Mouse (Mus musculus) right cerebral cortex, postnatal 14 days (tissue): ENCODE measurements around the gene Mogs.

Source experiments
- DNase-seq: peaks from one replicate; pipeline ENCODE4 v3.0.0; 2022

The Mogs gene

DNA sequence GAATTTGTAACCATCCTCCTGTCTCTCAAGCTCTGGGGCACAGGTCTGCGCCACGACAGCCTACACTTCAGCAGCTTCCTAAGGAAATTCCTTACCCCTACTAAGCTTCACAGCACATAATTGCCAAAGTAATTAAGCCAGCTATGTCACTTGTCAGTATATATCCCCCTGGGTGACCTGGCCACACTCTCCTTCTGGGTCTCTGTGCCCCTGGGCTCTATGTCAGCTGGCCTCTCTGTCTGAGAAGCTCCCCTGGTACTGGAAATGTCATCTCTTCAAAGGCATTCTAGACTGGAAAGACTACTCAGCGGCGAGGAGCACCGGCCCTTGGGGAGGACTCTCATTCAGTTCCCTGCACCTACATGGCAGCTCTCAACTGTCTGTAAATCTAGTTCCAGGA, 7.7 kb downstream of the Mogs start:
- no peak for DNase-seq

DNA sequence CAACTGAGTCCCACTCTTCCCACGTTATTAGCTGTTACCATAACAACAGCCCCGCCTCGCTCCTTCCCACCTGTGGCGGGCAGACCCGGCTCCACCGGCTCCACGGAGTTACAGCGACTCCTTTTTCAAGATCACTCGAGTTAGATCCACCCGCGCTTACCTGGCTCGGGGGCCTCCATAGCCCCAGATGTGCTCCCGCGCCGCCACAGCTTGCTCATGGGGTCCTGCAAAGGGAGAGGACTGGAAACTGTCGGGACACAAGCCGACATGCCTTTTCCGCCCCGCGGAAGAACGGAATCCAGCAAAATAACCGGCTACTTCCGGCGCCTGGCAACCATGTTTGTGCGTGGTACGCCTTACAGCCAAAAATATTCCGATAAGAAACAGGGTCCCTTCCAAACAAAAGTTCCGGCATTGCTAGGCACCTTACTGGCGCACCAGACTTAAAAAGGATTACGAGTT, 9.6 kb downstream of the Mogs start:
- peak; percentile 85 for DNase-seq

GRCm38 (mm10) chr6:83125331-83125730, 10.0 kb downstream of the Mogs start, which contains the start of gene Ino80b:
Gene Ino80b, minus strand, starts transcription at chr6:83125431.
- DNase-seq: no peak

DNA sequence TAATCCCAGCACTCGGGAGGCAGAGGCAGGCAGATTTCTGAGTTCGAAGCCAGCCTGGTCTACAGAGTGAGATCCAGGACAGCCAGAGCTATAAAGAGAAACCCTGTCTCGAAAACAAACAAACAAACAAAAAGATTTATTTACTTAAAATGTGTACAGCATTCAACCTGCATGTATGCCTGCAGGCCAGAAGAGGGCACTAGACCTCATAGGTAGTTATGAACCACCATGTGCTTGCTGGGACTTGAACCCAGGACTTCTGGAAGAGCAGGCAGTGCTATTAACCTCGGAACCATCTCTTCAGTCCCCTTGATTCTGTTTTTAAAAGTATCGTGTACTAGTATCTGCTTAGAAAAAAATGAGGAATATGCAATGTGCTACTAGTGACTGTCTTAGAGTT, 12.1 kb downstream of the Mogs start:
- no peak for DNase-seq

DNA sequence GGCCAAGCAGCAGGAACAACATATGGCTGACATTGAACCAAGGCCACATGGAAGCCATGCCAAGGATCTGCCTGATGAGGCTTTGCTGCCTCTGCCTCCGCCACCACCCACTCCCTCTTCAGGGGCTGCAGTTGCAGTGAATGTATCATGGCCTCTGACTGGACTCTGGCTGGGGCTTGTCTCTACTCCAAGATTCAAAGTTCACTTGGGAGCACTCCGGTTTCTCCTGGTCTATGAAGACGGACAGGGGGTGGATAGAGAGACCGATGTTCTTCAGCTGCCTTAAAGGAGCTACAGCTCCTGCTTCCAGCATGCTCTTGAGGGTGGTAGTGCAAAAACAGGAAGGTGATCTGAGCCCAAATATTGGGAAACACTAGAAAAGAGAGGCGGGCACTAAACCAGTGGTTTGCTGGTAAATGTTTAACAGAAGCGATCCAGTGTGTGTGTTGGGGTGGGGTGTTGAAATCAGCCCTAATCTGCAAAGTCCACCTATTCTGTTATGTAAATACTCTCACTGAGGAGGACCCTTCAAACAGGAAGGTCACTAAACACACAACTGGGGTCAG, 16.3 kb downstream of the Mogs start:
- no peak for DNase-seq

DNA sequence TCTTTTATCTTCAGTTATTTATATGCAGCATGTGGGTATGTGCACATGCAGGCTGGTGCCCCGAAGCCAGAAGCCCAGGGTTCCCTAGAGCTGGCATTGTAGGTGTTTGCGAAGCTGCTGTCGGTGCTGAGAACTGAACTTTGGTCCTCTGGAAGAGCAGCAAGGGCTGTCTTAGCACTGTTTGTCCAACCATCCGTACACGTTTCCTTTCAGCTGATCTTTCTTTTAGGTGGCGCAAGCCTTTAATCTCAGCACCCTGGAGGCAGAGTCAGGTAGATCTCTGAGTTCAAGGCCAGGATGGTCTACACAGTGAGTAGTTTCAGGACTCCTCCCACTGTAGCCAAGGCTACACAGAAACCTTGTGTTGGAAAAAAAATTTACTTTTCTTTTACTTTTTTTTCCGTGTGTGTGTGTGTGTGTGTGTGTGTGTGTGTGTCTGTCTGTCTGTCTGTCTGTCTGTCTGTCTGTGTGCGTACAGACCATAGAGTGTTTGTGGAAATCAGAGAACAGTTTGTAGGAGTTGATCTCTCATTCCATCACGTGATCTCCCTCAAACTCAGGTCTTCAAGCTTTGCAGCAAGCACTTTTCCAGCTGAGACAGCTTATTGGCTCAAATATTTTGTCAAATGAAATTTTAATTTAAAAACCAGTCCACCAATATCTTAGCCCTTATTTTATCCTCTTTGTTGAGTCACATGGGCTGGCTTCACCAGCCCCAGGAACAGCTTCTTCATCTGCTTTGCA, 17.1 kb downstream of the Mogs start:
- DNase-seq: no peak

GRCm38 (mm10) chr6:83134226-83134625, 18.9 kb downstream of the Mogs start:
- no peak for DNase-seq

DNA sequence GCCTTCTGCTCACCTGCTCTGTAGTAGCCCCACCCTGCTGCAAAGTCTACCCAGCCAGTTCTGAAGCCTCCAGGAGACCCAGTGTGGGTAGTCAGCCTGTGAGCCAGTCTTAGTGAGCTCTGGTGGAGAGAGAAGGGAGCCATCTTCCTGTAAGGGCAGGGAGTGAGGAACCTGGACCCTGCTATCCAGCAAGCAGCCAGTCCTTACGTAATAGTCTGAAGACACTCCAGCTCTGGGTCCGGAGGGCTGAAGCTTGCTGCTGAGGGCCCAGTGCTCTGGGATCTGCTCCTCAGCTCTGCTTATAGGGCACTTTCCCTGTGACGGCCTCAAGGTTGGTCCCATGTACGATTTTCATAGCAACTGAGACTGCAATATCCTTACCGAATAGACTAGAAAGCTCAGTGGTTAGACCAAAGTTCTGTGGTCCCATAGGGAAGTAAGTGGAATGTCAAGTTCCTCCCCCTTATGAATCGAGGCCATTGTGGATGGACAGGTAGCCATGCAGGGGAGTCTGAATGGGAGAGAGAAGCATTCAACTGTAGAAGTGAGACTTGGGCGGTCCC, 19.7 kb downstream of the Mogs start, which contains the start of gene Rtkn:
Gene Rtkn, plus strand, starts transcription at position 513 of the 563 bp plus-strand sequence.
- no peak for DNase-seq

DNA sequence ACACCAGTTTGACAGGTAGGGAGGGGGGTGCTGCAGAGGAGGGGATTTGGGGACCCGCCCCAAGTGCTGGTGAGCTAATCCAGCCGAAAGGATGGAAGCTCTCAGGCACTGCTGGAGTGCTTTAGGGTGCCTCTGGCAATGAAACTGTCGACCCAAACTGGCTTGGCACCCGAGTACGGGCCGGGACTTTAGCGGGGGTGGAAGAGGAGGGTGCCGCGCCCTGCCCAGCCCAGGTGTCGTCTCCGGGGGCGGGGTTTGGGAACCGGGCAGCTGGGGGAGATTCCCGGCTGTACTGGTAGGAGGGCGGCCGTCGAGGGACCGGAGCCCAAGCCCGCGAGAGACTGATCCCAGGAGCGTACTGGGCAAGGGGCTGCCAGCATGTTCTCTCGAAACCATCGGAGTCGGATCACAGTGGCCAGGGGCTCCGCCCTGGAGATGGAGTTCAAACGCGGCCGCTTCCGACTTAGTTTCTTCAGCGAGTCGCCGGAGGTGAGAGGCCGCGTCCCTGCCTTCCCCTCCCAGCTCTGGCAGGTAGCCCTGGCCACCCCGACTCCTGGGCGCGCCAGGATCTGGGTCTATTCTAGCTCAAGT, 20.4 kb downstream of the Mogs start:
- no peak for DNase-seq

GRCm38 (mm10) chr6:83136291-83136880, 21.1 kb downstream of the Mogs start:
- no peak for DNase-seq

GRCm38 (mm10) chr6:83136881-83137575, 21.7 kb downstream of the Mogs start:
- DNase-seq: no peak

GRCm38 (mm10) chr6:83137576-83137950, 22.3 kb downstream of the Mogs start:
- DNase-seq: peak; percentile 65

DNA sequence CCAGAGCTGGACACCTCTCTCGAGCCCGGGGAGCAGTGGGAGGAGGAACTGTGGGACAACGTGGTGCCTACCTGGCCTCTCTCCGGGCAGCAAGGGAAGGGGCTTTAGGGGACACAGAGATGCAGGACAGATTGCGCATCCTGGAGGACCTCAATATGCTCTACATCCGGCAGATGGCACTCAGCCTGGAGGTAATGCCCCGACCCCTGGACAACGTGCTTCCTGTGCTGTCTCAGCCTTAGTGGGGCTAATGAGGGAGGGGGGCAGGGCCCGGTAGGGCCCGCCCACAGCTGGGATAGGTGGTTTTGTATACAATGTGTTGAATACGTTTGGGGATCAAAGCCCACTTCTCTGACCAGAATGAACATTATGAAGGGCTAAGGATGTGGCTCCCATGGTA, 22.8 kb downstream of the Mogs start:
- no peak for DNase-seq

DNA sequence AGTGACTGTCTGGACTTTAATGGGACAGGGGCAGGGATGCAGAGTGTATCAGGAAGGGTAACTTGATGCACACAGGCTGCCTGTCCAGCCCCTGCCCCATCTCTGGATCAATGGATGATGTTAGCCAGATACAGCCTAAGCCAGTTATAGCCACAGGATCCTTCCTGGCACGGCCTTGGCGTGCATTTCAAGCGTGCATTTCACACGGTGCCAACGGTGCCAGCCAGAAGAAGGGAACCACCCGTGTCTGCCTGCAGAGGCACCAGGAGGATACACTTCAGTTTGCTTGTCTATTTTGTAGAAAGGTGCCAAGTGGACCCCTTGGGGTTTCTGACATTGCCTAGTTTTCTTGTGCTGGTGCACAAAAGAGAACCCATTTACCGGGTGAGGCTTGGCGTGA, 24.7 kb downstream of the Mogs start:
- DNase-seq: no peak

- no peak for DNase-seq
Observed at GRCm38 (mm10) chr6:83141636-83142035, 26.3 kb downstream of the Mogs start.

GRCm38 (mm10) chr6:83142211-83142731, 27.0 kb downstream of the Mogs start:
- DNase-seq: peak; percentile 73

- no peak for DNase-seq
Observed at GRCm38 (mm10) chr6:83142886-83143285, 27.6 kb downstream of the Mogs start.

DNA sequence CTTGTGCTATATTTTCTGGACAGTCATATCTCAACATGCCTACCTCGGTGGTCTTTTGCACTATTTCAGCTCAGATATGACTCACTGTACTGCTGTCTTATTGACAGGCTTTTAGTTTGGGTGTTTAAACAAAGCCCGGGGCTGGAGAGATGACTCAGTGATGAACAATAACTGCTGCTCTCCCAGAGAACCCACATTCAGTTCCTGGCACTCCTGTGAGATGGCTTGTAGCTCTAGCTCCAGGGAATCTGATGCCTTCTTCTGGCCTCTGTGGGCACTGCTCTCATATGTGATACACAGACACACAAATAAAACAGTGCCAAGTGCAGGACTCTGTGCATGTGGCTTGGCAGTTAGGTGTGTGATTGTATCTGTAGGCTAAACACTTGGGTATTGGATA, 29.9 kb downstream of the Mogs start:
- no peak for DNase-seq

DNA sequence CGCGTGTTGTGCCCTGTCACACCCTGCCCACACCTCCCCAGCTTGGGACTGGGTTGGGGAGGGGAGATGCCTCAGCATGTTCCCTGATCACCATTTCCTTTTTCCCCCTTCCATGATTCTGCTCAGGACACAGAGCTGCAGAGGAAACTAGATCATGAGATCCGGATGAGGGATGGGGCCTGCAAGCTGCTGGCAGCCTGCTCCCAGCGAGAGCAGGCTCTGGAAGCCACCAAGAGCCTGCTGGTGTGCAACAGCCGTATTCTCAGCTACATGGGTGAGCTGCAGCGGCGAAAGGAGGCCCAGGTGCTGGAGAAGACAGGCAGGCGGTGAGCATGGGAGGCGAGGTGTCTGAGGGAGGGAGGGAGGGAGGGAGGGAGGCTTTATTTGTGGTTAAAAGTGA, 30.5 kb downstream of the Mogs start:
- DNase-seq: no peak

DNA sequence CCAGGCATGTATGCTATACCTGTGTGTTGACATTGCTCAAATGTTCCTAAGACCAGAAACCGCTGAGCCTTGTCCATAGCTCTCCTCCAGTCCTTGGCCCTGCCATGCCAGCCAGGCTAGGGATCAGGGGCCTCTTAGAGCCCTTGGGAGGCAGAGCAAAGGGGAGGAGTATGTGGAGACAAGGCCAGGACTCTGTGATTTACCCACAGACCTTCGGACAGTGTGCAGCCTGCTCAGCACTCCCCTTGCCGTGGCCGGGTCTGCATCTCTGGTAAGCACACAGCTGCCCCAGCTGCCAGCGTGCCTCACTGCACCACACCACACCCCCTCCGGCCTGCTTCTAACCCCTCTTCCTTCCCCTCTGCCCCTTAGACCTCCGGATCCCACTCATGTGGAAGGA, 32.0 kb downstream of the Mogs start:
- DNase-seq: no peak

DNA sequence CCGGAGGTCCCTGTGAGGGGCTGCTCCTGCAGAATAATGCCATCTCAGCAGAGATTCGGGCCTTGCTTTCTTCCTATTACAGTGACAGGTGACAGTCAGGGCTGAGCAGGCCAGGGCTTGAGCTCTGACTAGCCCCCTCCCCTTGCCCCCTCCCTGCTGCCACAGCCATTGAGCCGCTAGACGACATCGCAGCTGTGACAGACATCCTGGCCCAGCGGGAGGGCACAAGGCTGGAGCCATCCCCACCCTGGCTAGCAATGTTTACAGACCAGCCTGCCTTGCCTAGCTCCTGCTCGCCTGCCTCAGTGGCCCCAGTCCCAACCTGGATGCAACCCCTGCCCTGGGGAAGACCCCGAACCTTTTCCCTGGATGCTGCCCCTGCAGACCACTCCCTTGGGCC, 36.4 kb downstream of the Mogs start:
- no peak for DNase-seq

- no peak for DNase-seq
Observed at GRCm38 (mm10) chr6:83153038-83153437, 37.7 kb downstream of the Mogs start.

DNA sequence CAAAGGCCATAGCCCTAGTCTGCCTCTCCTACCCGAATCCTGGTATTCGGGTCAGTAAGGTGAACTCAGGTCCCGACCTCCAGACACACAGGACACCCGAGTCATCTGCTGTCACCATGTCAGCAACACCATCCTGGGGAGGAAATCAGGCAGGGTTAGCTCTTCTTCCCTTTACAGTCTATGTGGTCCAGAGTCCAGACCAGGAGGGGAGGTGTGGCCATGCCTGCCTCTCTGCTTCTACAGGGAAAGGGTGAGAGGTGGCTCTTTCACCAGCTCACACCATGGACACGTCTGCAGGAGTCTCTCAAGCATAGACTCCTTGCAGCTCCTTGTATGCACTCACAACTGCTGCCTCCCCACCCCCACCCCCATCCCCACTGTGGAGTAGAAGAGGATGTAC, 38.2 kb downstream of the Mogs start:
- no peak for DNase-seq
